Mouse (Mus musculus) C2C12 (cell line): ENCODE results near the gene Lama4. TPM values are rescaled to one million over a fixed set of nuclear protein-coding genes. Genes with fewer than 3 reads are reported as not detected.

Experiments
- H3K27me3 ChIP-seq: one replicate; pipeline ENCODE4 v1.6.1; 2011; ENCODE audit not compliant: control insufficient read depth, insufficient read depth, insufficient read length
- H3K36me3 ChIP-seq: one replicate; pipeline ENCODE4 v1.6.1; 2011; ENCODE audit not compliant: control insufficient read depth, insufficient read depth
- H3K4me3 ChIP-seq: one replicate; pipeline ENCODE4 v1.5.1; 2011; ENCODE audit warnings: mild to moderate bottlenecking, control low read depth; ENCODE audit not compliant: poor library complexity, insufficient read depth, severe bottlenecking
- H3K79me2 ChIP-seq: one replicate; pipeline ENCODE4 v1.6.1; 2011; ENCODE audit not compliant: control insufficient read depth, insufficient read depth
- H3K79me3 ChIP-seq: one replicate; pipeline ENCODE4 v1.6.1; 2011; ENCODE audit warnings: low read depth, control low read depth
- H3ac ChIP-seq: one replicate; pipeline ENCODE3; 2011; ENCODE audit warnings: low read depth; ENCODE audit not compliant: control insufficient read depth, insufficient read length
- CEBPB ChIP-seq: IDR thresholded peaks from one replicate; pipeline ENCODE4 v1.6.1; 2011; ENCODE audit warnings: low read depth, mild to moderate bottlenecking, control low read depth, moderate library complexity
- CTCF ChIP-seq: IDR thresholded peaks from one replicate; pipeline ENCODE4 v1.5.1; 2011; ENCODE audit not compliant: control insufficient read depth, insufficient read depth, insufficient read length
- FOSL1 ChIP-seq: IDR thresholded peaks from one replicate; pipeline ENCODE4 v1.8.0; 2011; ENCODE audit warnings: mild to moderate bottlenecking, low read length; ENCODE audit not compliant: poor library complexity, insufficient read depth, severe bottlenecking
- MAX ChIP-seq: IDR thresholded peaks from one replicate; pipeline ENCODE4 v1.6.1; 2011; ENCODE audit warnings: mild to moderate bottlenecking, control low read depth
- MYOD1 ChIP-seq: IDR thresholded peaks from one replicate; pipeline ENCODE4 v1.6.1; 2011; ENCODE audit warnings: low read depth; ENCODE audit not compliant: control insufficient read depth, insufficient read length
- MYOG ChIP-seq: IDR thresholded peaks from one replicate; pipeline ENCODE4 v1.6.1; 2011; ENCODE audit not compliant: control insufficient read depth, insufficient read length; ENCODE audit errors: extremely low read depth
- USF1 ChIP-seq: IDR thresholded peaks from one replicate; pipeline ENCODE4 v1.6.1; 2011; ENCODE audit warnings: low read depth, mild to moderate bottlenecking, control low read depth, moderate library complexity
- polyA plus RNA-seq: library from polyadenylated mRNA; unstranded; fragments of >200 nt; fragmentation: generic; extraction: Trizol; gene quantifications from one replicate; pipeline ENCODE4 v1.2.1, GENCODE M21; 2012; ENCODE audit warnings: missing spikeins

The Lama4 gene
- polyA plus RNA-seq, 1 experiment: 0.02 TPM

- H3K36me3 ChIP-seq: no peaks in the 10 kb centered on the region
- TF ChIP-seq USF1 (no peak), FOSL1 (no peak), MYOD1 (no peak), MYOG (no peak), CTCF (no peak)
Measured at GRCm38 (mm10) chr10:39049581-39050294, 84.4 kb downstream of the Lama4 start.

GRCm38 (mm10) chr10:39056050-39056449 is 90.7 kb downstream of the Lama4 start:
- Histone ChIP-seq H3K79me2 (no peaks in the 10 kb centered on the region), H3ac (no peak overlapping the region), H3K4me3 (no peak overlapping the region), H3K27me3 (no peaks in the 10 kb centered on the region), H3K79me3 (no peaks in the 10 kb centered on the region), H3K36me3 (no peaks in the 10 kb centered on the region)
- TF ChIP-seq MYOD1 (no peak), MAX (no peak), USF1 (no peak), CEBPB (no peak), CTCF (no peak), MYOG (no peak), FOSL1 (no peak)

More at GRCm38 (mm10) chr10:39049581-39050294, 84.4 kb downstream of the Lama4 start:
- H3K4me3 ChIP-seq: no peak overlapping the region
- H3K27me3 ChIP-seq: no peaks in the 10 kb centered on the region
- no peaks in the 10 kb centered on the region for H3K79me3 ChIP-seq
- H3ac ChIP-seq: no peak overlapping the region
- no peaks in the 10 kb centered on the region for H3K79me2 ChIP-seq

DNA sequence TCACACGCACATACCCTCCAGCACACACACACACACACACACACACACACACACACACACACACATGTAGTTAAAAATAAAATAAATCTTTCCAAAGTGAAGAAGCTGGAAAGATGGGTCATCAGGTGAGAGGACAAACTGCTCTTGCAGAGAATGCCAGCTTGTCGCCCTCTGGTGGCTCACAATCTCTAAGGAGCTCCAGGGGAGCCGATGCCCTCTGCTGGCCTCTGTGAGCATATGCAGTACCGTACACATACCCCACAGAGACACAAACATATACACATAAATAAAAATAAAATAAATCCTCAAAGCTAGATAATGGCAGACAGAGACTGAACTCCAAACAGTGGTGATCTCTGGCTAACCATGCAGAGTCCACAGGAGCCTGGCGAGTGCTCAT is 99.4 kb downstream of the Lama4 start:
- no peak overlapping the region for H3ac ChIP-seq
- no peaks in the 10 kb centered on the region for H3K79me3 ChIP-seq
- H3K36me3 ChIP-seq: no peaks in the 10 kb centered on the region
- H3K79me2 ChIP-seq: no peaks in the 10 kb centered on the region
- H3K27me3 ChIP-seq: no peaks in the 10 kb centered on the region
- TF ChIP-seq MAX (no peak), FOSL1 (no peak), CEBPB (no peak), CTCF (no peak), MYOG (no peak), MYOD1 (no peak), USF1 (no peak)
- H3K4me3 ChIP-seq: no peak overlapping the region

DNA sequence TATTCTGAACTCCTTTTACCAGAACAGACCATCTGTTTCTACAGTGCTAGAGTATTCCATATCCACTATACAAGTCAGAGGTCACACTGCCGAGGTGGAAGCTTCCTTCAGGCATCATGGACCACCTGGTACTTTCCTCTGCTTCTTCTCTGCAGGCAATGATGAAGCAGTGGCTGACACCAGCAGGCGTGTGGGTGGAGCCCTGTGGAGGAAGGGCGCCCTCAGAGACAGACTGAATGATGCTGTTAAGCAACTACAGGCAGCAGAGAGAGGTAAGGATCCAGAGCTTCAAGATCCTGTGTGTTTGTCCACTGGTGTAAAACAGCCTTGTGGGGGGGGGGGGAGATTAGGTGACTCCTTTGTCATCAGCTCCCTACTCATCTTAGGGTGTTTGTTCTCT is 100.1 kb downstream of the Lama4 start:
- Histone ChIP-seq H3K27me3 (no peaks in the 10 kb centered on the region), H3ac (no peak overlapping the region), H3K4me3 (no peak overlapping the region), H3K79me3 (no peaks in the 10 kb centered on the region), H3K36me3 (no peaks in the 10 kb centered on the region), H3K79me2 (no peaks in the 10 kb centered on the region)
- no peak for TF ChIP-seq MYOG
- TF ChIP-seq CEBPB: no peak
- TF ChIP-seq CTCF: no peak
- TF ChIP-seq MYOD1: no peak
- TF ChIP-seq FOSL1: no peak
- no peak for TF ChIP-seq USF1
- no peak for TF ChIP-seq MAX

GRCm38 (mm10) chr10:39066061-39066460 is 100.7 kb downstream of the Lama4 start:
- no peaks in the 10 kb centered on the region for H3K79me2 ChIP-seq
- H3ac ChIP-seq: no peak overlapping the region
- no peaks in the 10 kb centered on the region for H3K79me3 ChIP-seq
- H3K36me3 ChIP-seq: no peaks in the 10 kb centered on the region
- H3K4me3 ChIP-seq: no peak overlapping the region
- no peaks in the 10 kb centered on the region for H3K27me3 ChIP-seq
- no peak for TF ChIP-seq MYOD1
- no peak for TF ChIP-seq USF1
- TF ChIP-seq CTCF: no peak
- TF ChIP-seq FOSL1: no peak
- TF ChIP-seq MAX: no peak
- no peak for TF ChIP-seq CEBPB
- TF ChIP-seq MYOG: no peak

- H3K4me3 ChIP-seq: no peak overlapping the region
- H3K36me3 ChIP-seq: no peaks in the 10 kb centered on the region
- no peak for TF ChIP-seq MAX
- peak; percentile 22 for TF ChIP-seq CTCF
Measured at GRCm38 (mm10) chr10:39066962-39067361, 101.6 kb downstream of the Lama4 start.

More at GRCm38 (mm10) chr10:39066962-39067361, 101.6 kb downstream of the Lama4 start:
- H3K79me3 ChIP-seq: no peaks in the 10 kb centered on the region
- H3K79me2 ChIP-seq: no peaks in the 10 kb centered on the region
- H3K27me3 ChIP-seq: no peaks in the 10 kb centered on the region
- no peak overlapping the region for H3ac ChIP-seq
